Mouse (Mus musculus) cerebellum, postnatal 14 days (tissue): ENCODE results near the gene Gzmf.
A peak's percentile ranks its signal among the peaks of the same experiment; 100 is the strongest.
"Not testable (repeated sequence)": the region's sequence is repeated elsewhere in the genome, so short reads cannot be mapped to it uniquely, and the experiment has no call there.

Experiments used
- DNase-seq, 2 experiments: peaks; one replicate each; pipeline ENCODE4 v3.0.0; 2021; ENCODE audit warnings: mixed read lengths in 2 of 2

Gene Gzmf

GRCm38 (mm10) chr14:56211317-56211716 lies at the start of gene Gzmf:
Gene Gzmf (minus strand): TSS chr14:56211417.
- no peak for DNase-seq

- no peak for DNase-seq
These were observed 29.2 kb upstream of the Gzmf start for GRCm38 (mm10) chr14:56240409-56240808.

DNA sequence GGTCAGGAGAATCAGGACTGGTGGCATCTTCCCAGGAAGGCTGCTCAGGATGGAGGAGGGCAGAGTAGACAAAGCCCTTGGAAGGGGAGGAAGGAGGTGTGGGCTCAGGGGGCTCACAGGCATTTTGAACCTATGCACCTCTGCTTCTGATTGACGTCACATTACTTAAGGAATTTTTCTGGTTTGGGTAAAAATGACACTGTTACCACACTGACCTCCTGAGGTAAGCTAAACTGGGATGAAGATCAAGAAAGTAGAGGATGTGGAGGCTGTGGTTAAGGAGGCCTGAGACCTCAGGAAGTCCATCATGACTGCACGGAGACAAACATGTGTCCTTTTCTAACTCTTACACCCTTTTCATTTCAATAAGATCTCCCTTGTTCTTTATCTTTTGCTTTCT lies 23.3 kb upstream of the Gzmf start, which contains the start of gene Gzmc:
Gene Gzmc (minus strand): TSS at position 101 of the 400 bp plus-strand sequence.
- no peak for DNase-seq

DNA sequence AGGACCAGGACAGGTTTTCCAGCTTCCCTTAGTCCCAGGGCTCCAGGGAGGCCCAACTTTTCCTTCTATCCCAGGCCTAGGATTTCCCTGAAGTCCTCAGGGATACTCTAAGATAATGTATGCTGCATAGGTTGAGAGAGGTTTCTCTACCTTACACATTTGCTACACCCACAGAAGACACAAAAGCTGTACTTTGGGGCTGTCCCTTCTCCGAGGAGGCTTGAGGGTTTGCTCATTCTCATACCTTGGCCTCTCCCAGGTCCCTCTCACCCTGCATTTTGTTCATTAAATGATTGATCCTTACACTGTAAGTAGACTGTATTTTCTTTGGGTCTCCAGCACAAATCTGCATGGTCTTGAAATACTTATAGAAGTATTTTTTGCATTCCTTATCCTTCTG lies 5.6 kb downstream of the Gzmf start:
- DNase-seq: no peak

- peak; percentile 26 to 53 for DNase-seq
These were observed 6.2 kb downstream of the Gzmf start for GRCm38 (mm10) chr14:56205021-56205420.

- DNase-seq: peak; percentile 83 to 87
These were observed 7.2 kb downstream of the Gzmf start for GRCm38 (mm10) chr14:56203975-56204374.

GRCm38 (mm10) chr14:56186946-56187345 lies 24.3 kb downstream of the Gzmf start:
- peak in 1 of 2 experiments; percentile 11 for DNase-seq

- DNase-seq: no peak
These were observed 24.7 kb downstream of the Gzmf start for GRCm38 (mm10) chr14:56186521-56186920.

- DNase-seq: peak; percentile 43 to 61
These were observed 33.6 kb downstream of the Gzmf start for GRCm38 (mm10) chr14:56177651-56178050.

GRCm38 (mm10) chr14:56174499-56174898 lies 36.7 kb downstream of the Gzmf start, which contains the start of gene Gzmn:
Gene Gzmn (minus strand): TSS chr14:56174599.
- no peak for DNase-seq

- DNase-seq: no peak
These were observed 37.8 kb downstream of the Gzmf start for GRCm38 (mm10) chr14:56173396-56173795.

- DNase-seq: no peak
These were observed 38.5 kb downstream of the Gzmf start for GRCm38 (mm10) chr14:56172744-56173143.

- no peak for DNase-seq
These were observed 43.2 kb downstream of the Gzmf start for GRCm38 (mm10) chr14:56168009-56168408.

DNA sequence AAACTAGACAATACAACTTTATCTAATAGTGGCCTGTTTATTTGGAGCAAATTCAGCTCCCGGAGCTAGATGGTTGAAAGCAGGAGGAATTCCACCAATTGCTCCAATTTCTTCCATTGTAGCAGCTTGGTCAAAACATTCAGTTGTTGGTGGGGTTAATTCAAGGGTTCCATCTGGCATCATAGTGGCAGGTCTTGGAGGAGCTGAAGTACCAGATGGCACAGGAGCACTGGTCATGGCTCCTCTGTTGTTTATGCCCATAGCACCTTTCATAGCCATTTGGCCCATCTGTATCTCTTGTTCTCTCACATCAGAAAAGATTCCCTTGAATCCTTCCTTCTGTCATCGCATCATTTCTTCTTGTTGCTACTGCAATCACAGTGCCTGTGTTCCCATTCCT lies 49.1 kb downstream of the Gzmf start:
- peak; percentile 5 to 32 for DNase-seq

DNA sequence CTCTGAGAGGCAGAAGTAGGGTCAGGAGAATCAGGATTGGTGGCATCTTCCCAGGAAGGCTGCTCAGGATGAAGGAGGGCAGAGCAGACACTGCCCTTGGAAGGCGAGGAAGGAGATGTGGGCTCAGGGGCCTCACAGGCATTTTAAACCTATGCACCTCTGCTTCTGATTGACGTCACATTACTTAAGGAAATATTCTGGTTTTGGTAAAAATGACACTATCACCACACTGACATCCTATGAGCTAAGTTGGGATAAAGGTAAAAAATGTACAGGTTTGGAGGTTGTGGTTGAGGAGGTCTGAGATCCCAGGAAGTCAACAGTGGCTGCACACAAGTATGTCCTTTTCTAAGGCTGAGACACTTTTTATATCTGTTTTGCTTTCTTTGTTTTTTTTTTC lies 51.7 kb downstream of the Gzmf start, which contains the start of gene Gzmg:
Gene Gzmg (minus strand): TSS at position 101 of the 400 bp plus-strand sequence.
- DNase-seq: not testable (repeated sequence)

GRCm38 (mm10) chr14:56155340-56155739 lies 55.9 kb downstream of the Gzmf start:
- DNase-seq: no peak
